Mouse (Mus musculus) midbrain, postnatal 0 days (tissue): ENCODE measurements around the gene Gpc6. TPM values are rescaled to one million over a fixed set of nuclear protein-coding genes. Genes with fewer than 3 reads are reported as not detected.

ENCODE experiments used
- ATAC-seq: fragments of 200-750 bp; cut with Nextera tagmentation; 2 replicates; pipeline ENCODE4 v1.8.0; 2017; ENCODE audit warnings: moderate number of reproducible peaks, mild to moderate bottlenecking, moderate TSS enrichment, moderate library complexity; ENCODE audit not compliant: low FRiP score
- DNase-seq: peaks from one replicate; pipeline ENCODE4 v3.0.0-alpha.2; 2015; ENCODE audit warnings: low spot score
- H3K27ac ChIP-seq: fragments of 300-500 bp; sonication (generic); 2 replicates; pipeline ENCODE4 v1.5.1; 2014; ENCODE audit warnings: low read depth, mild to moderate bottlenecking, low read length, mixed read lengths
- H3K27me3 ChIP-seq: fragments of 300-500 bp; sonication (generic); 2 replicates; pipeline ENCODE4 v1.6.1; 2014; ENCODE audit warnings: low read length, control low read depth, mixed read lengths; ENCODE audit not compliant: insufficient read depth
- H3K36me3 ChIP-seq: fragments of 300-500 bp; sonication (generic); 2 replicates; pipeline ENCODE4 v1.6.1; 2014; ENCODE audit warnings: low read length, control low read depth, mixed read lengths; ENCODE audit not compliant: insufficient read depth
- H3K4me1 ChIP-seq: fragments of 300-500 bp; sonication (generic); 2 replicates; pipeline ENCODE4 v1.6.1; 2014; ENCODE audit warnings: mild to moderate bottlenecking, control low read depth, antibody characterized with exemption, low read length, mixed read lengths; ENCODE audit not compliant: insufficient read depth
- H3K4me2 ChIP-seq: fragments of 300-500 bp; sonication (generic); 2 replicates; pipeline ENCODE4 v1.6.1; 2014; ENCODE audit warnings: low read depth, mild to moderate bottlenecking, low read length, mixed read lengths; ENCODE audit not compliant: poor library complexity, severe bottlenecking
- H3K4me3 ChIP-seq: fragments of 300-500 bp; sonication (generic); 2 replicates; pipeline ENCODE4 v1.5.1; 2014; ENCODE audit warnings: low read depth, mild to moderate bottlenecking, low read length, moderate library complexity
- H3K9ac ChIP-seq: fragments of 300-500 bp; sonication (generic); replicated peaks from 2 replicates; pipeline ENCODE4 v1.6.1; 2014; ENCODE audit warnings: mild to moderate bottlenecking, low read length, moderate library complexity, mixed read lengths; ENCODE audit not compliant: poor library complexity, severe bottlenecking
- H3K9me3 ChIP-seq: fragments of 300-500 bp; sonication (generic); 2 replicates; pipeline ENCODE4 v1.6.1; 2016; ENCODE audit warnings: low read length, control low read depth
- CTCF ChIP-seq: IDR thresholded peaks from 2 replicates; pipeline ENCODE4 v1.5.1; 2016; ENCODE audit warnings: antibody characterized with exemption, mild to moderate bottlenecking
- WGBS: fragments of 180-500 bp; shearing (Covaris S2); extraction: QIAGEN DNeasy Blood & Tissue Kit; methylation state at CpG from one replicate; pipeline ENCODE4 v1.1.7; 2014; 5-methylcytosine and 5-hydroxymethylcytosine counted together
- polyA plus RNA-seq: library from polyadenylated mRNA; unstranded; fragments of >200 nt; fragmentation: Nextera tagmentation; extraction: Ambion mirVana; gene quantifications from 2 replicates; pipeline ENCODE4 v1.2.1, GENCODE M21; 2015
- total RNA-seq: library from RNA; depleted of rRNA; stranded (reverse); fragments of >200 nt; gene quantifications from 2 replicates; pipeline ENCODE4 v1.2.3, GENCODE M21; 2014

Gene Gpc6
- total and polyA plus RNA-seq, 2 experiments from 2014 or later: 19.3 to 20.3 TPM

GRCm38 (mm10) chr14:117921393-117922014, 996.4 kb downstream of the Gpc6 start:
- H3K4me3 ChIP-seq: no peak overlapping the region
- 47% methylated on average over 18 of the region's 18 CpGs for WGBS
- H3K9me3 ChIP-seq: no peaks in the 10 kb centered on the region
- no peak overlapping the region for H3K27ac ChIP-seq
- H3K4me1 ChIP-seq: no peaks in the 10 kb centered on the region
- DNase-seq (no peak), ATAC-seq (no peak)
- no peaks in the 10 kb centered on the region for H3K27me3 ChIP-seq
- H3K36me3 ChIP-seq: no peaks in the 10 kb centered on the region
- no peak overlapping the region for H3K4me2 ChIP-seq
- peak; percentile 45 for TF ChIP-seq CTCF
- no peak overlapping the region for H3K9ac ChIP-seq

GRCm38 (mm10) chr14:117923667-117924066, 998.6 kb downstream of the Gpc6 start:
- WGBS: 67% methylated on average over 8 of the region's 8 CpGs
- TF ChIP-seq CTCF: peak; percentile 60
- no peaks in the 10 kb centered on the region for H3K4me1 ChIP-seq
- no peaks in the 10 kb centered on the region for H3K36me3 ChIP-seq
- DNase-seq (no peak), ATAC-seq (no peak)
- no peak overlapping the region for H3K4me2 ChIP-seq
- no peak overlapping the region for H3K9ac ChIP-seq
- no peaks in the 10 kb centered on the region for H3K27me3 ChIP-seq
- no peak overlapping the region for H3K27ac ChIP-seq
- no peaks in the 10 kb centered on the region for H3K9me3 ChIP-seq
- H3K4me3 ChIP-seq: no peak overlapping the region

- H3K9ac ChIP-seq: no peak overlapping the region
- no peaks in the 10 kb centered on the region for H3K4me1 ChIP-seq
- 0 out of 2 replicates have a peak, but pooled peaks have one; percentile 55 for ATAC-seq
- no peak overlapping the region for H3K4me3 ChIP-seq
- no peaks in the 10 kb centered on the region for H3K36me3 ChIP-seq
- DNase-seq: peak; percentile 43
- H3K27ac ChIP-seq: no peak overlapping the region
- 14% methylated on average over 13 of the region's 13 CpGs for WGBS
- 0 out of 2 replicates have a peak overlapping the region, but pooled peaks have one; percentile 4 for H3K4me2 ChIP-seq
- H3K27me3 ChIP-seq: no peaks in the 10 kb centered on the region
- TF ChIP-seq CTCF: no peak
- no peaks in the 10 kb centered on the region for H3K9me3 ChIP-seq
Measured at GRCm38 (mm10) chr14:117930105-117930847, 1005.2 kb downstream of the Gpc6 start.

- H3K4me1 ChIP-seq: no peaks in the 10 kb centered on the region
- no peak overlapping the region for H3K4me3 ChIP-seq
- no peak overlapping the region for H3K27ac ChIP-seq
- H3K9me3 ChIP-seq: no peaks in the 10 kb centered on the region
- WGBS: 54% methylated on average over 14 of the region's 16 CpGs
- ATAC-seq (0 out of 2 replicates have a peak, but pooled peaks have one; percentile 21), DNase-seq (no peak)
- no peak for TF ChIP-seq CTCF
- 0 out of 2 replicates have a peak overlapping the region, but pooled peaks have one; percentile 14 for H3K9ac ChIP-seq
- no peaks in the 10 kb centered on the region for H3K36me3 ChIP-seq
- H3K4me2 ChIP-seq: 0 out of 2 replicates have a peak overlapping the region, but pooled peaks have one; percentile 4
- no peaks in the 10 kb centered on the region for H3K27me3 ChIP-seq
Measured at GRCm38 (mm10) chr14:117930848-117931816, 1006.0 kb downstream of the Gpc6 start.

- 95% methylated on average over 16 of the region's 17 CpGs for WGBS
- no peak for ATAC-seq
Measured at GRCm38 (mm10) chr14:117932163-117932851, 1007.2 kb downstream of the Gpc6 start.

More at GRCm38 (mm10) chr14:117932163-117932851, 1007.2 kb downstream of the Gpc6 start:
- H3K4me3 ChIP-seq: no peak overlapping the region
- no peaks in the 10 kb centered on the region for H3K36me3 ChIP-seq
- TF ChIP-seq CTCF: no peak
- no peaks in the 10 kb centered on the region for H3K27me3 ChIP-seq
- no peaks in the 10 kb centered on the region for H3K4me1 ChIP-seq
- no peak overlapping the region for H3K4me2 ChIP-seq
- no peak overlapping the region for H3K9ac ChIP-seq
- DNase-seq: no peak
- H3K27ac ChIP-seq: no peak overlapping the region
- H3K9me3 ChIP-seq: no peaks in the 10 kb centered on the region
